Mouse (Mus musculus) heart, postnatal 0 days (tissue): ENCODE results near the gene Xlr3a. TPM values are rescaled to one million over a fixed set of nuclear protein-coding genes. Genes with fewer than 3 reads are reported as not detected.

Source experiments
- ATAC-seq: fragments of 200-750 bp; cut with Nextera tagmentation; 2 replicates; pipeline ENCODE4 v1.8.0; 2017; ENCODE audit warnings: low read depth, moderate number of reproducible peaks, moderate library complexity; ENCODE audit not compliant: insufficient read depth
- DNase-seq: peaks from one replicate; pipeline ENCODE4 v3.0.0-alpha.2; 2016; ENCODE audit warnings: low spot score
- H3K27ac ChIP-seq: fragments of 300-500 bp; sonication (generic); 2 replicates; pipeline ENCODE4 v1.5.1; 2014; ENCODE audit warnings: low read depth, mild to moderate bottlenecking
- H3K27me3 ChIP-seq: fragments of 300-500 bp; sonication (generic); 2 replicates; pipeline ENCODE4 v1.6.1; 2014; ENCODE audit warnings: low read length, mixed read lengths; ENCODE audit not compliant: control insufficient read depth, insufficient read depth
- H3K36me3 ChIP-seq: fragments of 300-500 bp; sonication (generic); replicated peaks from 2 replicates; pipeline ENCODE4 v1.6.1; 2014; ENCODE audit warnings: low read length, mixed read lengths; ENCODE audit not compliant: control insufficient read depth, insufficient read depth
- H3K4me1 ChIP-seq: fragments of 300-500 bp; sonication (generic); 2 replicates; pipeline ENCODE4 v1.6.1; 2014; ENCODE audit warnings: antibody characterized with exemption; ENCODE audit not compliant: control insufficient read depth, insufficient read depth
- H3K4me2 ChIP-seq: fragments of 300-500 bp; sonication (generic); 2 replicates; pipeline ENCODE4 v1.6.1; 2014; ENCODE audit warnings: low read depth, mild to moderate bottlenecking, low read length, moderate library complexity
- H3K4me3 ChIP-seq: fragments of 300-500 bp; sonication (generic); 2 replicates; pipeline ENCODE4 v1.5.1; 2014; ENCODE audit warnings: low read depth, low read length
- H3K9ac ChIP-seq: fragments of 300-500 bp; sonication (generic); replicated peaks from 2 replicates; pipeline ENCODE4 v1.6.1; 2014; ENCODE audit warnings: low read depth, low read length, mixed read lengths
- H3K9me3 ChIP-seq: fragments of 300-500 bp; sonication (generic); replicated peaks from 2 replicates; pipeline ENCODE4 v1.6.1; 2016; ENCODE audit warnings: low read length; ENCODE audit not compliant: control insufficient read depth
- CTCF ChIP-seq: IDR thresholded peaks from 2 replicates; pipeline ENCODE4 v1.5.1; 2016; ENCODE audit warnings: antibody characterized with exemption, control low read depth, low read depth
- EP300 ChIP-seq: IDR thresholded peaks from 2 replicates; pipeline ENCODE4 v1.6.1; 2016; ENCODE audit warnings: antibody characterized with exemption, low read depth
- WGBS: fragments of 180-500 bp; shearing (Covaris S2); extraction: QIAGEN DNeasy Blood & Tissue Kit; methylation state at CpG from one replicate; pipeline ENCODE4 v1.1.7; 2014; 5-methylcytosine and 5-hydroxymethylcytosine counted together
- polyA plus RNA-seq: library from polyadenylated mRNA; unstranded; fragments of >200 nt; fragmentation: Nextera tagmentation; extraction: Ambion mirVana; gene quantifications from 2 replicates; pipeline ENCODE4 v1.2.1, GENCODE M21; 2015
- total RNA-seq: library from RNA; depleted of rRNA; stranded (reverse); fragments of >200 nt; gene quantifications from 2 replicates; pipeline ENCODE4 v1.2.3, GENCODE M21; 2014; ENCODE audit warnings: low replicate concordance; rRNA removed

The Xlr3a gene
- total and polyA plus RNA-seq, 2 experiments from 2014 or later: 2.3 TPM; not detected in 1

GRCm38 (mm10) chrX:73039666-73040065, 57.2 kb downstream of the Xlr3a start:
- H3K4me2 ChIP-seq: no peak overlapping the region
- no peak for ATAC-seq
- no peak overlapping the region for H3K9ac ChIP-seq
- no peaks in the 10 kb centered on the region for H3K4me1 ChIP-seq
- TF ChIP-seq EP300 (no peak), CTCF (no peak)
- 73% methylated on average over 12 of the region's 12 CpGs for WGBS
- no peak for DNase-seq
- H3K9me3 ChIP-seq: no peaks in the 10 kb centered on the region
- no peak overlapping the region for H3K27ac ChIP-seq
- no peaks in the 10 kb centered on the region; the same call in 1 of the 2 replicates for H3K27me3 ChIP-seq
- H3K36me3 ChIP-seq: no peaks in the 10 kb centered on the region
- no peak overlapping the region for H3K4me3 ChIP-seq

GRCm38 (mm10) chrX:73038831-73039230, 58.1 kb downstream of the Xlr3a start:
- no peak overlapping the region for H3K27ac ChIP-seq
- no peak overlapping the region for H3K9ac ChIP-seq
- H3K4me2 ChIP-seq: no peak overlapping the region
- no peaks in the 10 kb centered on the region for H3K9me3 ChIP-seq
- H3K4me3 ChIP-seq: no peak overlapping the region
- ATAC-seq: no peak
- TF ChIP-seq EP300 (no peak), CTCF (no peak)
- 77% methylated on average over 8 of the region's 8 CpGs for WGBS
- no peak for DNase-seq
- H3K36me3 ChIP-seq: no peaks in the 10 kb centered on the region
- no peaks in the 10 kb centered on the region for H3K4me1 ChIP-seq
- H3K27me3 ChIP-seq: no peaks in the 10 kb centered on the region; the same call in 1 of the 2 replicates

GRCm38 (mm10) chrX:73037003-73037402, 59.9 kb downstream of the Xlr3a start, which contains the start of gene Pnma5:
Gene Pnma5 (minus strand): TSS chrX:73037103.
- Histone ChIP-seq H3K27ac (no peak within 1 kb of the TSS), H3K4me3 (no peak within 1 kb of the TSS), H3K9ac (no peak within 1 kb of the TSS), H3K4me1 (no peaks in the 10 kb centered on the region), H3K36me3 (no peaks in the 10 kb centered on the region), H3K27me3 (no peaks in the 10 kb centered on the region; the same call in 1 of the 2 replicates), H3K9me3 (no peaks in the 10 kb centered on the region), H3K4me2 (no peak within 1 kb of the TSS)
- TF ChIP-seq CTCF (no peak), EP300 (no peak)
- DNase-seq (no peak), ATAC-seq (no peak)
- WGBS: 60% methylated on average over 1 of the region's 1 CpGs

Other genes with a start within 250 kb of the Xlr3a start
- 16.8 and 24.7 TPM in 2 replicates for gene Cetn2, start 178.7 kb downstream of the Xlr3a start, total RNA-seq
- gene Cetn2, start 178.7 kb downstream of the Xlr3a start, polyA plus RNA-seq: 62.0 and 62.5 TPM in 2 replicates
- 5.6 and 12.6 TPM in 2 replicates for gene Nsdhl, start 178.5 kb downstream of the Xlr3a start, total RNA-seq
- gene Nsdhl, start 178.5 kb downstream of the Xlr3a start, polyA plus RNA-seq: 11.8 and 12.7 TPM in 2 replicates
- gene Zfp185, start 109.8 kb downstream of the Xlr3a start, total RNA-seq: 0.46 and 0.61 TPM in 2 replicates
- 1.5 TPM in 2 replicates for gene Zfp185, start 109.8 kb downstream of the Xlr3a start, polyA plus RNA-seq
- not detected in 2 replicates for gene Pnma5, start 60.0 kb downstream of the Xlr3a start, total RNA-seq
- not detected in 2 replicates for gene Pnma5, start 60.0 kb downstream of the Xlr3a start, polyA plus RNA-seq
- gene Pnma3, start 32.3 kb downstream of the Xlr3a start, total RNA-seq: not detected in 2 replicates
- not detected in 2 replicates for gene Pnma3, start 32.3 kb downstream of the Xlr3a start, polyA plus RNA-seq
- gene Xlr4a, start 14.6 kb downstream of the Xlr3a start, total RNA-seq: 0.23 TPM in 1 of 2 replicates, not detected in the other
- 2.2 TPM in 1 of 2 replicates, not detected in the other for gene Xlr4a, start 14.6 kb downstream of the Xlr3a start, polyA plus RNA-seq
- not detected in 2 replicates for gene Gm14685, start 20.0 kb upstream of the Xlr3a start, total RNA-seq
- not detected in 2 replicates for gene Gm14685, start 20.0 kb upstream of the Xlr3a start, polyA plus RNA-seq
- not detected in 2 replicates for gene Xlr5b, start 51.7 kb upstream of the Xlr3a start, total RNA-seq
- gene Xlr5b, start 51.7 kb upstream of the Xlr3a start, polyA plus RNA-seq: not detected in 2 replicates
- gene DXBay18, start 52.4 kb upstream of the Xlr3a start, total RNA-seq: not detected in 2 replicates
- not detected in 2 replicates for gene DXBay18, start 52.4 kb upstream of the Xlr3a start, polyA plus RNA-seq
- gene Spin2d, start 79.9 kb upstream of the Xlr3a start, total RNA-seq: not detected in 2 replicates
- not detected in 2 replicates for gene Spin2d, start 79.9 kb upstream of the Xlr3a start, polyA plus RNA-seq
- 2.3 TPM in 1 of 2 replicates, not detected in the other for gene Xlr3b, start 95.1 kb upstream of the Xlr3a start, total RNA-seq
- gene Xlr3b, start 95.1 kb upstream of the Xlr3a start, polyA plus RNA-seq: 1.0 and 4.1 TPM in 2 replicates
- gene Xlr4b, start 117.2 kb upstream of the Xlr3a start, total RNA-seq: not detected in 2 replicates
- 0.90 TPM in 1 of 2 replicates, not detected in the other for gene Xlr4b, start 117.2 kb upstream of the Xlr3a start, polyA plus RNA-seq
- gene F8a, start 131.2 kb upstream of the Xlr3a start, total RNA-seq: 16.0 and 20.7 TPM in 2 replicates
- 12.3 and 12.4 TPM in 2 replicates for gene F8a, start 131.2 kb upstream of the Xlr3a start, polyA plus RNA-seq
- not detected in 2 replicates for gene Xlr4c, start 146.0 kb upstream of the Xlr3a start, total RNA-seq
- gene Xlr4c, start 146.0 kb upstream of the Xlr3a start, polyA plus RNA-seq: 0.38 TPM in 1 of 2 replicates, not detected in the other
- gene Xlr3c, start 168.3 kb upstream of the Xlr3a start, total RNA-seq: not detected in 2 replicates
- gene Xlr3c, start 168.3 kb upstream of the Xlr3a start, polyA plus RNA-seq: not detected in 2 replicates
- gene Xlr5a, start 195.9 kb upstream of the Xlr3a start, total RNA-seq: not detected in 2 replicates
- gene Xlr5a, start 195.9 kb upstream of the Xlr3a start, polyA plus RNA-seq: not detected in 2 replicates
- not detected in 2 replicates for gene Xlr5c, start 195.9 kb upstream of the Xlr3a start, total RNA-seq
- gene Xlr5c, start 195.9 kb upstream of the Xlr3a start, polyA plus RNA-seq: not detected in 2 replicates
- not detected in 2 replicates for gene Gm45015, start 239.7 kb upstream of the Xlr3a start, total RNA-seq
- not detected in 2 replicates for gene Gm45015, start 239.7 kb upstream of the Xlr3a start, polyA plus RNA-seq
- 25.4 and 28.8 TPM in 2 replicates for gene Zfp275, start 245.5 kb upstream of the Xlr3a start, total RNA-seq
- gene Zfp275, start 245.5 kb upstream of the Xlr3a start, polyA plus RNA-seq: 3.2 and 3.3 TPM in 2 replicates